Mouse (Mus musculus): ENCODE measurements at regions not wholly inside any gene's neighbourhood (a gene's known extent, or its start where the extent isn't known, plus 50 kb on each side); places are given as distances from the start of the nearest gene placed in this dataset.

- TF ChIP-seq CTCF (IDR thresholded peaks at IDR 0.05; ENCODE audit: low read depth, low read length), result no peak
- no peak for TF ChIP-seq TAL1 (conservative IDR thresholded peaks at IDR 0.05; ENCODE audit: low read depth, low read length)
- TF ChIP-seq GATA1 (IDR thresholded peaks at IDR 0.05; ENCODE audit: borderline replicate concordance, low read length), result no peak
- no peak for TF ChIP-seq POLR2AphosphoS5 (IDR thresholded peaks at IDR 0.05; ENCODE audit: insufficient replicate concordance, low read depth, low read length)
Observed at GRCm38 (mm10) chr5:119777836-119778235, 54.6 kb upstream of the Tbx5 start.
